Mouse (Mus musculus): ENCODE results near the gene Slc39a8.

DNA sequence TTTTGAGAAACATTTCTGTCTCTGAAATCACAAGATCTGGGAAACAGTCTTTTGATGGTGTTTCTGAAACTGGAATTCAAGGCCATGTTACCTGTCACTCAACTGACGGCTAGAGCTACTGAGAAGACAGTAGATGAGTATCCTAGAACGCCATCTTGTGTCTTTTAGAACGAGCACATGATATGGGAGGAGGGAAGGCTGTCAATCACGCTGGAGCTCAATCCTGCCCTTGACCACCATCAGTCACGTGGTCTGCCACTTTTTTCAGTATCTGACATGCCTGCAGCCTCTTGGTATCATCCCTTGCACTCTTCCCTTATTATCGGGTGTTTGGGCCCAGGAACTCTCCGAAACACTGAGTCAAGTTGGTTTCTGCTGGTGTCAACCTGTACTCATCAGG lies 40.0 kb upstream of the Slc39a8 start:
- no peak for TF ChIP-seq CTCF (IDR thresholded peaks at IDR 0.05; ENCODE audit: extremely low read depth, insufficient read depth, low read length)
- no peak for TF ChIP-seq POLR2A (IDR thresholded peaks at IDR 0.05; ENCODE audit: extremely low read depth, insufficient read depth, low read length)

Data from cortical plate, adult 2 months (tissue).